Mouse (Mus musculus) embryonic facial prominence, embryonic 15.5 days (tissue): ENCODE data around the gene Ucn2. TPM values are rescaled to one million over a fixed set of nuclear protein-coding genes. Genes with fewer than 3 reads are reported as not detected.

Experiments used
- ATAC-seq: fragments of 200-750 bp; cut with Nextera tagmentation; 2 replicates; pipeline ENCODE4 v1.8.0; 2017; ENCODE audit warnings: low read depth, moderate TSS enrichment; ENCODE audit not compliant: insufficient number of reproducible peaks, low FRiP score, low TSS enrichment
- H3K27ac ChIP-seq: fragments of 300-500 bp; sonication (generic); replicated peaks from 2 replicates; pipeline ENCODE4 v1.5.1; 2015; ENCODE audit warnings: mild to moderate bottlenecking, inconsistent platforms
- H3K27me3 ChIP-seq: fragments of 300-500 bp; sonication (generic); 2 replicates; pipeline ENCODE4 v1.6.1; 2015; ENCODE audit warnings: inconsistent platforms
- H3K36me3 ChIP-seq: fragments of 300-500 bp; sonication (generic); 2 replicates; pipeline ENCODE4 v1.6.1; 2015; ENCODE audit warnings: mild to moderate bottlenecking, inconsistent platforms
- H3K4me1 ChIP-seq: fragments of 300-500 bp; sonication (generic); 2 replicates; pipeline ENCODE4 v1.6.1; 2015; ENCODE audit warnings: inconsistent platforms
- H3K4me2 ChIP-seq: fragments of 300-500 bp; sonication (generic); replicated peaks from 2 replicates; pipeline ENCODE4 v1.6.1; 2015; ENCODE audit warnings: mild to moderate bottlenecking, inconsistent platforms
- H3K4me3 ChIP-seq: fragments of 300-500 bp; sonication (generic); replicated peaks from 2 replicates; pipeline ENCODE4 v1.5.1; 2015; ENCODE audit warnings: mild to moderate bottlenecking, inconsistent platforms
- H3K9ac ChIP-seq: fragments of 300-500 bp; sonication (generic); 2 replicates; pipeline ENCODE4 v1.6.1; 2015; ENCODE audit warnings: inconsistent platforms
- H3K9me3 ChIP-seq: fragments of 300-500 bp; sonication (generic); replicated peaks from 2 replicates; pipeline ENCODE4 v1.6.1; 2016; ENCODE audit warnings: inconsistent platforms
- WGBS: fragments of 180-500 bp; shearing (Covaris S2); methylation state at CpG from one replicate; pipeline ENCODE4 v1.1.7; 2015; 5-methylcytosine and 5-hydroxymethylcytosine counted together
- polyA plus RNA-seq: library from polyadenylated mRNA; unstranded; fragments of >200 nt; fragmentation: Nextera tagmentation; extraction: Ambion mirVana; gene quantifications from 2 replicates; pipeline ENCODE4 v1.2.1, GENCODE M21; 2015

Ucn2 gene
- polyA plus RNA-seq, 1 experiment from 2014 or later: 0.89 TPM

DNA sequence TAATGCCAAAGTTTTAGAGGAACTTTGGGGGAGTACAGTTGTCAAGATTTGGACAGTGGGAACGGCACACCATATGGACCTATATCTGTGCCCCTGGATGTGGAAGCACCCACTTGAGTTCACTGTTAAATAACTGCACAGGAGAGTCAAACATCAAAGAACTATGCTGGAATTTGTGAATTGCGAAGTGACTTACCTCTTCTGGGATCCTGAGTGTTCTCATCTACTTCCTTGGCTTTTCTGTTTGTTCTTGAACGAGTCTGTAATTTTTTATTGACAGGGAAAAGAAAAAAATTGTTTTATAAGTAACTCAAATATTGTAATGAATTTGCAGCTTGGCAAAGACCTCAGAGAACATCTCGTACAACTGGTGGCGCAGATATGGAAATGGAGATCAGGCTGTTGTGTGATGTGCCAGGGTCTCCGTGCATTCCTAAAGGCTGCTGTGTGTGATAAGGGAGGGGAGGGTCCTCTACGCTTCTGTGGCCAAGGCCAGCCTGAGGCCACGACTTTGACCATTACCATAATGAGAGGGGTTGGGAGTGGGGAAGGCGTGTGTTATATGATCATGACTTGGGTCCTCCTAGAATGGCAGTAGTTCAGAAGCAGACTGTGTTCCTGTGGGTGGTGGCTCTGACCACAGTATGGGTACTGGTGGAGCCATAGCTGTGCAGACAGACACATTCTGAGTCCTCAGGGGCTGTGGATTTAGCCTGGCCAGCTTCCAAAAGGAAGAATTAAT is 7.0 kb downstream of the Ucn2 start:
- no peaks in the 10 kb centered on the region for H3K27me3 ChIP-seq
- WGBS: 79% methylated on average over 9 of the region's 9 CpGs
- H3K4me2 ChIP-seq: peak overlapping the region; percentile 83
- H3K36me3 ChIP-seq: no peaks in the 10 kb centered on the region
- no peak overlapping the region for H3K27ac ChIP-seq
- H3K9me3 ChIP-seq: no peaks in the 10 kb centered on the region
- 0 out of 2 replicates have a peak overlapping the region, but pooled peaks have one; percentile 47 for H3K9ac ChIP-seq
- ATAC-seq: no peak
- H3K4me3 ChIP-seq: peak overlapping the region; percentile 59
- peaks cover 64% of the 10 kb centered on the region for H3K4me1 ChIP-seq

DNA sequence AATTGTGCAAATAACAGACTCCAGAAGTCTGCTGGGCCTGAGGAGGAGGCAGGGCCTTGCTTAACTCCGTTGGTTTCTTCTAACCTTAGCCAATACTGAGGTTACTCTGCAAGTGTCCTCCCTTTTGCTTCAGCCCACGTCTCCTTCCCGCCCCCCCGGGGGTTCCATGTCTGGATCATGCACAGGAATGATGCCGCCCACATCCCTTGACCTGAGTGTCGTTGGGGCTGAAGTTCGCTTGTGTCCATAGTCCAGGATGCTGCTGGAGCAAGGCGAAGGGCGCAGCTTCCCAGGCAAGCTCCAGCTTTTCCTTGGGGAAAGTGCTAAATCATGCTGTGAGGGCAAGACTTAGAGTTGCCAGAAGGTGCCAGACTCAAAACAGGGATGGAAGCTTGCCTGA is 10.6 kb downstream of the Ucn2 start:
- Histone ChIP-seq H3K27ac (no peak overlapping the region), H3K27me3 (no peaks in the 10 kb centered on the region), H3K9ac (no peak overlapping the region), H3K4me1 (peaks cover 29% of the 10 kb centered on the region), H3K4me2 (no peak overlapping the region), H3K36me3 (no peaks in the 10 kb centered on the region), H3K9me3 (no peaks in the 10 kb centered on the region), H3K4me3 (no peak overlapping the region)
- ATAC-seq: no peak
- WGBS: 76% methylated on average over 9 of the region's 9 CpGs

DNA sequence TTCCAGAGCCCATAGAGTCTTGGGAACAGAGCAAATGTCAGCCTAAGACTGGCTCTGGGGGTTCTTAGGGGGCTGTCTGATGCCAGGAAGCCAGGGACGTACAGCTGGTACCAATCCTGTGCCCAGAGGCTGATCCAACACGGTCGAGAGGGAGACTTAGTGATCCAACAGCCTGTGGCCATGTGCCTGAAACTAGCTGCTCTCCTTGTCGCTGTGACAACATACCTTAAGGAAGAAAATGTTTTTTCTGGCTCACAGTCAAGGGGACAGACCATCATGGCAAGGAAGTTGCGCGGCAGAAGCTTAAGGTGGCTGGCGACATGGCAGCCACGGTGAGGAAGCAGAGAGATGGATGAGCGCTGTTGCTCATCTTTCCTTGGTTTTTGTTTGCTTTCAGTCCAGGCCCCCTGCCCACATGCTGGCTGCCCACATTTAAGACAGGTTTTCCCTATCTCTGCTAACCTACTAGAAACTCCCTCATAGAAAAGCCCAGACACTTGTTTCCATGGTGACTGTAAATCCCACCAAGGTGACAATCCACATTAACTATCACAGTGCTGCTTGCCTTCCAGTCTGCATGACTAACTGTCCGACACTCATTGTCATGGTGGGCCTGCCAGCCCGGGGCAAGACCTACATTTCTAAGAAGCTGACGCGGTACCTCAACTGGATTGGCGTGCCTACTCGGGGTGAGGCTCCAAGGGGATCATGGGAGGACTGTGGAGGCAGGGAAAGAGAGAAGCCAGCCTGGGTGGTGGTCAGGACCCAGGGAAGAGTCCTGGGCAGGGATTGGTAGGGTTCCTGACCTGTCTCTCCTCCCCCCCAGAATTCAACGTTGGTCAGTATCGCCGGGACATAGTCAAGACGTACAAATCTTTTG is 12.7 kb downstream of the Ucn2 start:
- ATAC-seq: no peak
- Histone ChIP-seq H3K27ac (no peak overlapping the region), H3K9ac (no peak overlapping the region), H3K9me3 (no peaks in the 10 kb centered on the region), H3K4me3 (no peak overlapping the region), H3K36me3 (0 out of 2 replicates have a peak, but pooled peaks cover 6% of the 10 kb centered on the region), H3K4me1 (peaks cover 14% of the 10 kb centered on the region), H3K27me3 (no peaks in the 10 kb centered on the region), H3K4me2 (no peak overlapping the region)
- WGBS: 75% methylated on average over 19 of the region's 19 CpGs

DNA sequence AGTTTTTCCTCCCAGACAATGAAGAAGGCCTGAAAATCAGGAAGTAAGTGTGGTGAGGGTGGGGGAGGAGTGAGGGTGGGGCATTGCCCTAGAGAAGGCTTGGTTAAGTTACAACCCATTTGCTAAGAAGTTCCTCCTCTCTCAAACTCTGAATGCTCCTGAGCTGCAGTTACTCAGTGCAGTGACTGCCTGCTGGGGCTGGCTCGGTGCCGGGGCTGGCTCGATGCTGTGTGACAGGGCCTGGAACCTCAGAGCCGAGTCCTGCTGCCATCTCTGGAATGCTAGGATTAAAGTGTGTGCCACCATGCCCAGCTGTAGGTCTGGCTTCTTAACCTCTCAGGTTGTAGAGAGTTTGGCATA is 13.3 kb downstream of the Ucn2 start:
- Histone ChIP-seq H3K9ac (no peak overlapping the region), H3K27ac (no peak overlapping the region), H3K4me2 (no peak overlapping the region), H3K4me1 (peaks cover 11% of the 10 kb centered on the region; the same call in 1 of the 2 replicates), H3K9me3 (no peaks in the 10 kb centered on the region), H3K27me3 (no peaks in the 10 kb centered on the region), H3K36me3 (0 out of 2 replicates have a peak, but pooled peaks cover 6% of the 10 kb centered on the region), H3K4me3 (no peak overlapping the region)
- 71% methylated on average over 4 of the region's 4 CpGs for WGBS
- no peak for ATAC-seq

DNA sequence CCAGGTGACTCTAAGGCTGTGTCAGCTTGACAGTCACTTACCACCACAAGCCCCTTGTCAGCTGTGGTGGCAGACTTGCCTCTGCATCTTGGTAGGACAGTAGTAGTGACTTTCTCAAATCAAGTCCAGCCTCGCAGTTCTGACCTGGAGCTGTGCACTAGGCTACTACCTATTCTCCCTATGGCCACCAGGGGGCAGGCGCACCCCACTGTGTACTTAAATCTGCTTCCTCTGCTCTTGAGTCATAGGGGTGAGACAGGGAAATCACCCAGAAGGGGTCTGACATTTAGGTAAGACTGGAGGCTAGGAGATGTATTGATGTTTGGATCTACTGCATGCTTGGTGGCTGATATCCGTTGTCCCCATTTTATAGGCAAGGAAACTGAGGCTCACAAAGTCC is 14.9 kb downstream of the Ucn2 start:
- Histone ChIP-seq H3K4me3 (no peak overlapping the region), H3K9me3 (no peaks in the 10 kb centered on the region), H3K4me2 (no peak overlapping the region), H3K4me1 (0 out of 2 replicates have a peak, but pooled peaks cover 2% of the 10 kb centered on the region), H3K36me3 (peaks cover 6% of the 10 kb centered on the region; the same call in 1 of the 2 replicates), H3K27me3 (no peaks in the 10 kb centered on the region), H3K27ac (no peak overlapping the region), H3K9ac (no peak overlapping the region)
- ATAC-seq: no peak
- WGBS: 9% methylated on average over 3 of the region's 3 CpGs

DNA sequence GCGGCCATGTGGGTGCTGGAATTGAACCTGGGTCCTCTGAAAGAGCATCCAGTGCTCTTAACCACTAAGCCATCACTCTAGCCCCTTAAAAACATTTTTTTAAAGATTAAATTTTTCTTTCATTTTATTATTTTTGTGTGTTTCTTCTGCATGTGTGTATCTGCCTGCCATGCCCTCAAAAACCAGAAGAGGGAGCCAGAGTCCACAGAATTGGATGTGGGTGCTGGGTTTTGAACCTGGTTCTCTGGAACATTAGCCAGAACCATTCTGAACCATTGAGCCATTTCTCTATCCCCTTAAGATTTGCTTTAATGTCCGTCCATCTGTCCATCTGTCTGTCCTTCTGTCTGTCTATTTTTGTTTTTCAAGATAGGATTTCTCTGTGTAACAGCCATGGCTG is 17.4 kb downstream of the Ucn2 start:
- WGBS: 59% methylated on average over 2 of the region's 2 CpGs

DNA sequence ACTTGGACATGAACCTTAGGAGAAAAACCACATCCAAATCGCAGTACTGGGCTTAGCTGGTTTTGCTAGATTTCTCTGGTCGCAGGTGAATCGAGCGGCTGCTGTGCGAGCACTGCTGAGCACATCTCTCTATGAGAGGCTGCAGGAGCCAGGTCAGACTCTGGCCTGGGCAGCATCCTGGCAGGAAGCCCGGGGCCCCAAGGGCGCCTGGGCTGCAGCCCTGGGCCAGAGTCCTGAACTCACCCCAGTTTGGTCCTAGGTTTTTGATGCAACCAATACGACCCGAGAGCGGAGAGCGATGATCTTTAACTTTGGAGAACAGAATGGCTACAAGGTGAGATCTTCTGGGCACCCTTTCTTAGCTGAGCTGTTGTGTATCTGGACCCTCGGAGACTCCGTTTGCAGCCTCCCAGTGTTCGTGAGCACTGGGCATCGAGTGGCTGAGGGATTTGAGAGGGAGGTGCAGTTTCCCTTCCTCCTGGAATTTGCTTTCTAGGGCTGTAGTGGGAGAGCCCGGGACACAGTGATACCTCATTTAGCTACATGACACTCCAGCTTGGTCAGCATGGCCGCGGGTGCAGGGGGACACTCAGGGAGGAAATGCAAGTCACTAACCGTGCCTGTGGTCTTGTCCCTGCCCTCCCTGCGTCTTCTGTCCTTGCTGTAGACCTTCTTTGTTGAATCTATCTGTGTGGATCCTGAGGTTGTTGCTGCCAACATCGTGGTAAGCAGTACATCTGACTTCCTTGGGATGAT is 21.4 kb downstream of the Ucn2 start:
- no peak overlapping the region for H3K9ac ChIP-seq

More for the DNA sequence above, 17.4 kb downstream of the Ucn2 start:
- Histone ChIP-seq H3K9me3 (no peaks in the 10 kb centered on the region), H3K36me3 (peaks cover 6% of the 10 kb centered on the region; the same call in 1 of the 2 replicates), H3K4me2 (no peak overlapping the region), H3K4me3 (no peak overlapping the region), H3K9ac (no peak overlapping the region), H3K27me3 (no peaks in the 10 kb centered on the region), H3K4me1 (no peaks in the 10 kb centered on the region), H3K27ac (no peak overlapping the region)
- no peak for ATAC-seq

DNA sequence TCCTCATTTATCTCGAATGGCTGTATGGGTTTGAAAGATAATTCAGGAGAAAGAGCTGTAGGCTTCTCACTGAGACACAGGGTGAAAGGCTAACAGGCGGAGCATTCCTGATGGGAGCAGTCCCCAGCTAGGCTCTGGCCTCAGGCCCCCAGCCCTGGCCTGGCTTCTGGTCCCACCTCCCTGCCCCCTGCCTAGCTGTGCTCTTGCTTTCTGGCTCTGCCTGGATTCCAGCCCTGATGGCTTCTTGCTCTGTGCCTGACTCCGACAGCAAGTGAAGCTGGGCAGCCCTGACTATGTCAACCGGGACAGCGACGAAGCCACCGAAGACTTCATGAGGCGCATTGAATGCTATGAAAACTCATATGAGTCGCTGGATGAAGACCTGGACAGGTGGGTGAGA is 22.3 kb downstream of the Ucn2 start:
- Histone ChIP-seq H3K9ac (no peak overlapping the region), H3K27ac (no peak overlapping the region), H3K27me3 (no peaks in the 10 kb centered on the region), H3K9me3 (no peaks in the 10 kb centered on the region), H3K4me3 (no peak overlapping the region), H3K36me3 (peaks cover 4% of the 10 kb centered on the region; the same call in 1 of the 2 replicates), H3K4me2 (no peak overlapping the region), H3K4me1 (peaks cover 10% of the 10 kb centered on the region)
- WGBS: 81% methylated on average over 9 of the region's 9 CpGs
- no peak for ATAC-seq

More for the DNA sequence above, 21.4 kb downstream of the Ucn2 start:
- Histone ChIP-seq H3K4me1 (peaks cover 10% of the 10 kb centered on the region), H3K9me3 (no peaks in the 10 kb centered on the region), H3K27ac (no peak overlapping the region), H3K36me3 (peaks cover 10% of the 10 kb centered on the region; the same call in 1 of the 2 replicates), H3K4me2 (no peak overlapping the region), H3K4me3 (no peak overlapping the region), H3K27me3 (no peaks in the 10 kb centered on the region)
- 80% methylated on average over 21 of the region's 21 CpGs for WGBS
- ATAC-seq: no peak

DNA sequence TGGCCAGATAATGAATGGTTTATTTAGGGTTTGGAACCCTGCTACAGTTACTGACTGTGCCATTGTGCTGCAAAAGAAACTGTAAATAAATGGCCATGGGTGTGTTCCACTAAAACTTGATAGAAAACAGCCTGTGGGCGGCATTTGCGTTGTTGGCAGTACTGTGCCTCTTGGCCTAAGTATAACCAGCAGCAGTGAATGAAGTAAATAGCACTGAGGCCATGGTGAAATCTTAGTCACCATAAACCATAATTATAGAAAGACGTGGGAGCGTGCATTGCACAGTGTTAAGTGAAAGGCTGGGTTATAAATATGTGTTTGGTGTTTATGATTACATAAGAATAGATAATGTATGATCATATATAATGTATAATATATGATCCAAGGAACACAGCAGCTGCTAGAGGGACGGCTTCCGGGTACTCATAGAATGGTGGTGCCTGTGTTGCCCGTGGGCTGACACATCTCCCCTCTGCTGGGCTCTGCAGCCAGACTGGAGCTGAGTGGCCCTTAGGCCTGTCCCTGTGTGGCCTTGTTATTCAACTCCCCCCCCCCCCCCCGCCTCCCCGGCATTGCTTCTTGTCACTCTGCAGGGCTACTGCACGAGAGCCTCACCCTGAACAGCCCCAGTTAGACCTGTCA is 23.3 kb downstream of the Ucn2 start:
- Histone ChIP-seq H3K9ac (no peak overlapping the region), H3K4me1 (peaks cover 10% of the 10 kb centered on the region), H3K27me3 (no peaks in the 10 kb centered on the region), H3K36me3 (peaks cover 4% of the 10 kb centered on the region; the same call in 1 of the 2 replicates), H3K27ac (peak overlapping the region; percentile 3; the same call in 1 of the 2 replicates), H3K4me2 (no peak overlapping the region), H3K9me3 (no peaks in the 10 kb centered on the region), H3K4me3 (no peak overlapping the region)
- peak; percentile 34; the same call in 1 of the 2 replicates for ATAC-seq
- WGBS: 52% methylated on average over 10 of the region's 10 CpGs

DNA sequence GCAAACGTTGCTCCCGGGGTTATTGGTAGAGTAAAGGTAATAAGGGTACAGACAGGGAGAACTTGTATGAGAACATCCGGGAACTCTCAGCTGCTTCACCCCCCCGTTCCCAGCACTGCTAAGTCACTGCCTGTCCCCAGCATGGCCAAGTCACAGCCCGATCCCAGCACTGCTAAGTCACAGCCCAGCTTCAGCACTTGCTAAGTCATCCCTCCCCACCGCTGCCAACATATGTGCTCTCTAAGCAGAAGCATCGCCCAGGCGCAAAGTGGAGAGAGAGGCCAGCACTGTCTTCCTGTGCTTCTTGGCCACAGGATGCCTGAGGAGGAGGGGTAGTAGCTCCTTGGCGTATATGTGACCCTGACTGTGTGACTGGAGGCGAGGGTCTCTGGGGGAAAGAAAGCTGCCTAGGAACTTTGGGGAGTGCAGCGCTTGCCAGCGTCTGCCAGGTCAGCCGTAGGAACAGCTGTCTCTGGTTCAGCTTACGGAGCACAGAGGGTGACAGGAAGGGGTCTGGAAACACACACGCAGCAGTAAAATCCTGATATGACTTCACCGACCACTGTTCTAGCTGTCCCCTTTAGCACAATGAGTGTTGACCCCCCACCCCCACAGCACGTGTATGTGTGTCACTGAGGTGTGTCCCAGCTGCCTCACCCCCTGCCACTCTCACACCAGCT is 24.0 kb downstream of the Ucn2 start:
- ATAC-seq: no peak
- Histone ChIP-seq H3K9me3 (no peaks in the 10 kb centered on the region), H3K36me3 (peaks cover 4% of the 10 kb centered on the region; the same call in 1 of the 2 replicates), H3K27me3 (no peaks in the 10 kb centered on the region), H3K4me3 (no peak overlapping the region), H3K4me2 (no peak overlapping the region), H3K9ac (no peak overlapping the region), H3K27ac (peak overlapping the region; percentile 44; the same call in 1 of the 2 replicates), H3K4me1 (peaks cover 10% of the 10 kb centered on the region)
- 46% methylated on average over 17 of the region's 17 CpGs for WGBS
